In genomic region chr2:34105271-34106051, GRCm38 (mm10) we compare ENCODE assay signal across 14 mouse cellular contexts.
DNase-seq lines count a peak whose midpoint lies in the region; ATAC-seq and TF ChIP-seq lines count a peak whose summit lies in the region.
"Had no signal": no experiment of that assay in that cellular context is flagged by ENCODE, and none has a peak within 500 bp of the region (broad histone marks: within the 10 kb centered on the region; RNA-seq: fewer than 3 reads in every experiment).

No protein-coding gene starts in this region.

- H3K27me3 ChIP-seq in kidney, embryonic 16.5 days (ENCODE audit: insufficient read depth, low read length), result peaks cover 4% of the 10 kb centered on the region; the same call in 1 of the 2 replicates
- H3K27me3 ChIP-seq in forebrain, postnatal 0 days (ENCODE audit: insufficient read depth, low read length), result no peaks in the 10 kb centered on the region
- H3K27me3 ChIP-seq in limb, embryonic 15.5 days, result peaks cover 29% of the 10 kb centered on the region
- H3K27me3 ChIP-seq in neural tube, embryonic 13.5 days, result no peaks in the 10 kb centered on the region
- no peaks in the 10 kb centered on the region for H3K27me3 ChIP-seq in intestine, embryonic 15.5 days (replicated peaks)
- H3K27me3 ChIP-seq: embryonic facial prominence, embryonic 12.5 days had no signal

- 34% methylated on average over 13 of the region's 13 CpGs for WGBS in kidney, embryonic 16.5 days
- WGBS in forebrain, postnatal 0 days, result 48% methylated on average over 13 of the region's 13 CpGs
- WGBS in limb, embryonic 15.5 days, result 37% methylated on average over 13 of the region's 13 CpGs
- 20% methylated on average over 13 of the region's 13 CpGs for WGBS in neural tube, embryonic 13.5 days
- WGBS in intestine, embryonic 15.5 days, result 60% methylated on average over 13 of the region's 13 CpGs

- peaks cover 21% of the 10 kb centered on the region for H3K4me1 ChIP-seq in kidney, embryonic 16.5 days (ENCODE audit: insufficient read depth, low read length)
- H3K4me1 ChIP-seq in forebrain, postnatal 0 days (ENCODE audit: insufficient read depth), result 0 out of 2 replicates have a peak, but pooled peaks cover 4% of the 10 kb centered on the region
- H3K4me1 ChIP-seq in limb, embryonic 15.5 days, result peaks cover 26% of the 10 kb centered on the region
- H3K4me1 ChIP-seq in neural tube, embryonic 13.5 days (replicated peaks), result peaks cover 40% of the 10 kb centered on the region
- H3K4me1 ChIP-seq in intestine, embryonic 15.5 days (replicated peaks), result peaks cover 6% of the 10 kb centered on the region; the same call in 1 of the 2 replicates
- H3K4me1 ChIP-seq: heart, embryonic 13.5 days had no signal

- no peak overlapping the region for H3K4me2 ChIP-seq in kidney, embryonic 16.5 days (replicated peaks; ENCODE audit: low read depth, low read length)
- H3K4me2 ChIP-seq in forebrain, postnatal 0 days (ENCODE audit: low read depth), result no peak overlapping the region; the same call in 1 of the 2 replicates
- no peak overlapping the region for H3K4me2 ChIP-seq in limb, embryonic 15.5 days
- peak overlapping the region; percentile 47 for H3K4me2 ChIP-seq in neural tube, embryonic 13.5 days
- no peak overlapping the region for H3K4me2 ChIP-seq in intestine, embryonic 15.5 days (replicated peaks)
- H3K4me2 ChIP-seq: embryonic facial prominence, embryonic 12.5 days; heart, embryonic 13.5 days; lung, embryonic 15.5 days had no signal

- no peak for TF ChIP-seq CTCF in forebrain, postnatal 0 days (IDR thresholded peaks at IDR 0.05; ENCODE audit: low read depth)

- no peak for DNase-seq in kidney, adult 11 months
- DNase-seq in forebrain, postnatal 0 days, result peak; percentile 18
- DNase-seq in thymus, postnatal 10 days (ENCODE audit: low spot score in 2 of 2), result no peak
- no peak for DNase-seq in thymus, postnatal 14 days
- DNase-seq: layer of hippocampus, postnatal 36 days; thymus, adult 18-20 months had no signal

- no peak overlapping the region for H3K27ac ChIP-seq in kidney, embryonic 16.5 days (ENCODE audit: low read length)
- peak overlapping the region; percentile 84; the same call in 1 of the 2 replicates for H3K27ac ChIP-seq in forebrain, postnatal 0 days (ENCODE audit: low read depth, low read length)
- H3K27ac ChIP-seq in limb, embryonic 15.5 days, result no peak overlapping the region
- H3K27ac ChIP-seq in neural tube, embryonic 13.5 days (replicated peaks), result peak overlapping the region; percentile 93
- H3K27ac ChIP-seq in intestine, embryonic 15.5 days, result no peak overlapping the region
- H3K27ac ChIP-seq: embryonic facial prominence, embryonic 12.5 days; heart, embryonic 13.5 days; lung, embryonic 15.5 days had no signal

- H3K9me3 ChIP-seq in kidney, embryonic 16.5 days (ENCODE audit: low read length), result no peaks in the 10 kb centered on the region
- no peaks in the 10 kb centered on the region for H3K9me3 ChIP-seq in forebrain, postnatal 0 days (ENCODE audit: low read length)
- H3K9me3 ChIP-seq in limb, embryonic 15.5 days, result no peaks in the 10 kb centered on the region
- no peaks in the 10 kb centered on the region for H3K9me3 ChIP-seq in neural tube, embryonic 13.5 days
- H3K9me3 ChIP-seq in intestine, embryonic 15.5 days, result no peaks in the 10 kb centered on the region
- H3K9me3 ChIP-seq: embryonic facial prominence, embryonic 12.5 days; heart, embryonic 13.5 days; lung, embryonic 15.5 days had no signal

- no peak overlapping the region for H3K4me3 ChIP-seq in kidney, embryonic 16.5 days (ENCODE audit: low read length)
- H3K4me3 ChIP-seq in forebrain, postnatal 0 days (ENCODE audit: low read depth, low read length), result no peak overlapping the region
- H3K4me3 ChIP-seq in limb, embryonic 15.5 days, result no peak overlapping the region
- H3K4me3 ChIP-seq in neural tube, embryonic 13.5 days, result no peak overlapping the region
- H3K4me3 ChIP-seq in intestine, embryonic 15.5 days (replicated peaks), result no peak overlapping the region
- H3K4me3 ChIP-seq: embryonic facial prominence, embryonic 12.5 days; heart, embryonic 13.5 days; lung, embryonic 15.5 days had no signal

- ATAC-seq in kidney, embryonic 16.5 days (ENCODE audit: low FRiP score, low TSS enrichment), result 0 out of 2 replicates have a peak, but pooled peaks have one; percentile 25
- ATAC-seq in forebrain, postnatal 0 days, result no peak
- 0 out of 2 replicates have a peak, but pooled peaks have one; percentile 33 for ATAC-seq in limb, embryonic 15.5 days (ENCODE audit: insufficient number of reproducible peaks, low FRiP score, low TSS enrichment, low read depth)
- no peak for ATAC-seq in neural tube, embryonic 13.5 days (ENCODE audit: low read depth)
- no peak for ATAC-seq in intestine, embryonic 15.5 days
- ATAC-seq: intestine, embryonic 16.5 days had no signal

- no peaks in the 10 kb centered on the region for H3K36me3 ChIP-seq in kidney, embryonic 16.5 days (ENCODE audit: insufficient read depth, low read length)
- H3K36me3 ChIP-seq in forebrain, postnatal 0 days (ENCODE audit: insufficient read depth), result no peaks in the 10 kb centered on the region
- H3K36me3 ChIP-seq in limb, embryonic 15.5 days, result no peaks in the 10 kb centered on the region
- no peaks in the 10 kb centered on the region for H3K36me3 ChIP-seq in neural tube, embryonic 13.5 days
- H3K36me3 ChIP-seq in intestine, embryonic 15.5 days, result no peaks in the 10 kb centered on the region
- H3K36me3 ChIP-seq: embryonic facial prominence, embryonic 12.5 days; heart, embryonic 13.5 days; lung, embryonic 15.5 days had no signal

- H3K9ac ChIP-seq in kidney, embryonic 16.5 days (replicated peaks; ENCODE audit: low read length), result no peak overlapping the region
- H3K9ac ChIP-seq in forebrain, postnatal 0 days, result no peak overlapping the region
- H3K9ac ChIP-seq in limb, embryonic 15.5 days, result no peak overlapping the region
- H3K9ac ChIP-seq in neural tube, embryonic 13.5 days, result peak overlapping the region; percentile 59
- H3K9ac ChIP-seq in intestine, embryonic 15.5 days, result no peak overlapping the region
- H3K9ac ChIP-seq: embryonic facial prominence, embryonic 12.5 days; heart, embryonic 13.5 days; lung, embryonic 15.5 days had no signal

Comparison
In these comparisons a context has a peak if more than half of its experiments do, and no peak if none do; other contexts are left out.
1. ATAC-seq: peak in kidney, embryonic 16.5 days (single experiment) and limb, embryonic 15.5 days (single experiment); none in forebrain, postnatal 0 days (single experiment), neural tube, embryonic 13.5 days (single experiment) and intestine, embryonic 15.5 days (single experiment).
2. H3K27ac ChIP-seq: peak in forebrain, postnatal 0 days (single experiment) and neural tube, embryonic 13.5 days (single experiment); none in kidney, embryonic 16.5 days (single experiment), limb, embryonic 15.5 days (single experiment) and intestine, embryonic 15.5 days (single experiment).